Mouse (Mus musculus): ENCODE results near the gene Mfap5.

DNA sequence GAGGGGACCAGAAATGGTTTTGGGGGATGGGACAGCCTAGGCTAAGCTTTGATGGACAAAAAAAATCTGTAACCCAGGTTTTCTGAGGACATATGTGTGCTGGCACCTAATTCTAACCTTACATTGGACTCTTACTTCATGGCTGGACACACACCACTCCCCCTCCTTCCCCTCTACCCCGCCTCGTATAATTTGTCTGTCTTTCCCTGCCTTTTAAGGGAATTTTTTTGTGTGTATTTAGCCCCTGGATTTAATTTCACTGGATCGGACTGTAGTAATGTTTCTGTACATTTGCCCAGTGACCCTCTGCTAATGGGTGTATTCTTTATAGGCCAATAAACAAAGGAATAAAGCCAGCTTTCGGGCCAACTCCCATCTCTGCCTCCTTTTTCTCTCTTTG, 604 bp upstream of the Mfap5 start:
- TF ChIP-seq CTCF (IDR thresholded peaks at IDR 0.05; ENCODE audit: low read depth, low read length) (no peak), POLR2A (IDR thresholded peaks at IDR 0.05; ENCODE audit: borderline replicate concordance, low read depth, low read length) (no peak)
